Mouse (Mus musculus): Measurements from ENCODE around the gene Txn2. TPM values are rescaled to one million over a fixed set of nuclear protein-coding genes. Genes with fewer than 3 reads are reported as not detected.

Txn2 gene
- 100 to 1,000 TPM; 139 to 143 TPM for total RNA-seq (2021)
- long read RNA-seq, experiment 1, transcript Txn2-201 (4 exons, 1,298 nt) = major isoform, 147 of 159 reads
- long read RNA-seq, experiment 1, partial matches to known transcripts = 3 of 159 reads
- long read RNA-seq, experiment 1, other reads (novel, unspliced or antisense) = 5 of 159 reads
- long read RNA-seq, experiment 2, transcript Txn2-201 (4 exons, 1,298 nt) = major isoform, 104 of 117 reads
- long read RNA-seq, experiment 2, partial matches to known transcripts = 1 of 117 reads
- long read RNA-seq, experiment 2, other reads (novel, unspliced or antisense) = 9 of 117 reads

DNA sequence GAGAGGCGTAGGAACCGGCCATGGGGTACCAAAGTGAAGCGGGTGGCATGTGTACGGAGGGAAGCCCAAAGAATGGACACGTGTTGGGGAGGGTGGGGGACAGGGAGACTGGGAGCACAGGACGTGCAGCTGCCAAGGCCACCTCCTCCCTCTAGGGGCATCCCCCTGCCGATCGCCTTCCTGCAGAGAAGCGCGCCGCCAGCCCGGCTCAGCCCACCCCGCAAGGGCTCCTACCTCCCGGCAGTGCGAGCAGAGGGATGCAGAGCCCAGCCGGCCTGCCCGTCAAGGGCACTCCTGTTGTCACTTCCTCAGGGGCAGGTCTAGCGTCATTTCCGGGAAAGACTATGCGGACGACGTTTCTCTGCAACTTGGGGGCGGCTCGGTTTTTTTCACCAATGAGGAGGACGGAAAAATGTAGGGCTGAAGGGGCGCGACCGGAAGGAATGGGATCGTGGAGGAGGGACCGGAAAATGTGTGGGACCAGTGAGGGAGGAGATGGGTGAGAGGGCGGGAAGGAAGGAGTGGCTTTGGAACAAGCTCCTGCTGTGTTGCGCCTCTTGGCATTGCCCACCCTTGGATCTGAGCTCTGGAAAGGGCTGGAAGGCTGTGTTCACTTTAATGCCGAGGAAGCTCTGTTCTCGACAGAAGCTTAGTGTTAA, at the start of gene Txn2:
Gene Txn2, minus strand, starts transcription at position 334 of the 659 bp plus-strand sequence.
- intact Hi-C loops (cut with DNase I) = no loop called here
- Histone ChIP-seq H3K27ac (peak within 1 kb of the TSS; percentile 98), H3K4me3 (peak within 1 kb of the TSS; percentile 69)
- TF ChIP-seq CTCF (IDR thresholded peaks at IDR 0.05) = peak; percentile 3
- DNase-seq (ENCODE audit: extremely low spot score in 1 of 2, low spot score in 2 of 2) = peak; percentile 94 to 97

DNA sequence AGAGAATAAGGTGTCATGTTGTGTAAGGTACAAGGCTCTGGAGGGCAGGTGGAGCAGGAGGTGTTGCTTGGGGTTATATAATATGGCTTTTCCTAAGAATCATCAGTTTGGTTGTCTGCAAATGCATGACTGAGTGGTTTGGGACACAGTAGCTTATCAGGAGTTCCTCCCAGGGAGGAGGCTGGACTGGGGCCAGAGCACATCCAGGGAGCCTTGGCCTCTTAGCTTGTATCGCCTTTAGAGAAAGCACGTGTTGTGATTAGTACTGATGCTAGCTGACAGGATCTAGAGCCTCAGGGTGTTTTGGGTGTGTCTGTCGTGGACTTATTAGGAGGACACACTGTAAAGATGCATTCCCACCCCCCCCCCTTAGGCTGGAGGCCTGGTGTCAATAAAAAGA, 48.9 kb upstream of the Txn2 start:
- no peak overlapping the region for H3K27ac ChIP-seq
- no peak overlapping the region for H3K4me3 ChIP-seq
- DNase-seq (ENCODE audit: extremely low spot score in 1 of 2, low spot score in 2 of 2) = no peak
- intact Hi-C loops (cut with DNase I) = loop anchor here (10.0 kb wide), 2 partner anchors 447 to 567 kb away; partner anchors contain the start of genes Kctd17 and Sstr3
- TF ChIP-seq CTCF (IDR thresholded peaks at IDR 0.05) = no peak

DNA sequence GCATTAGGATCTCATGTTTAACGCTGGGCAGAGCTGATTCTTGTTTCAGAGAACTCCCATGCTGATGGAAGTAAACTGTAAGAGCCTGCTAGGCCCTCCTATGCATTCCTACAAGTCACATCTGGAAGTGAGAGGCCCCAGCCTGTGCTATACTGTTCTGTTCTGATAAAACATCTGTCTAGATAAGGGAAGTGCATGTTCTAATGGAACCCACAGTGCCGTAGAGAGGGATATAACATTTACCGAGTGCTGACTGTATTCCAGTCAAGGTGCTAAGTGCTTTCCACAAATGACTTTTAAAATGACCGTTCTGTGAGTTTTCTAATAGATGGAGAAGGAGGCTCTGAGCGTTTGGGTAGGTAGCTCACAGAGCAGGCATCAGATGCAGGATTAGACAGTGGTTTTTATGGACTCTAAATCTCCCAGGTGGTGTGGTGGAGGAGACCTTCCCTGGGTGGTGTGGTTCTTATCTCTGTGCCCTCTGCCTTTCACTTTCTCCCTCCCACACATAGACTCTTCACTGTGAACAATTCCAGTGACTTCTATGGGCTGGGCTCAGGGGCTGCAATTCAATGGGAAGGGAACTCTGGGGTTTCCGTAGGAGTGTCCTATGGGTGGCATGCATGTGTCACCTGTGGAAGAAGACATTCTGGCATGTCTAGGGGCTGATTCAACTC, 45.5 kb upstream of the Txn2 start:
- no peak overlapping the region for H3K27ac ChIP-seq
- TF ChIP-seq CTCF (IDR thresholded peaks at IDR 0.05) = no peak
- no peak overlapping the region for H3K4me3 ChIP-seq
- intact Hi-C loops (cut with DNase I) = loop anchor here (10.0 kb wide), 2 partner anchors 450 to 570 kb away; partner anchors contain the start of genes Kctd17 and Sstr3
- no peak for DNase-seq (ENCODE audit: extremely low spot score in 1 of 2, low spot score in 2 of 2)

DNA sequence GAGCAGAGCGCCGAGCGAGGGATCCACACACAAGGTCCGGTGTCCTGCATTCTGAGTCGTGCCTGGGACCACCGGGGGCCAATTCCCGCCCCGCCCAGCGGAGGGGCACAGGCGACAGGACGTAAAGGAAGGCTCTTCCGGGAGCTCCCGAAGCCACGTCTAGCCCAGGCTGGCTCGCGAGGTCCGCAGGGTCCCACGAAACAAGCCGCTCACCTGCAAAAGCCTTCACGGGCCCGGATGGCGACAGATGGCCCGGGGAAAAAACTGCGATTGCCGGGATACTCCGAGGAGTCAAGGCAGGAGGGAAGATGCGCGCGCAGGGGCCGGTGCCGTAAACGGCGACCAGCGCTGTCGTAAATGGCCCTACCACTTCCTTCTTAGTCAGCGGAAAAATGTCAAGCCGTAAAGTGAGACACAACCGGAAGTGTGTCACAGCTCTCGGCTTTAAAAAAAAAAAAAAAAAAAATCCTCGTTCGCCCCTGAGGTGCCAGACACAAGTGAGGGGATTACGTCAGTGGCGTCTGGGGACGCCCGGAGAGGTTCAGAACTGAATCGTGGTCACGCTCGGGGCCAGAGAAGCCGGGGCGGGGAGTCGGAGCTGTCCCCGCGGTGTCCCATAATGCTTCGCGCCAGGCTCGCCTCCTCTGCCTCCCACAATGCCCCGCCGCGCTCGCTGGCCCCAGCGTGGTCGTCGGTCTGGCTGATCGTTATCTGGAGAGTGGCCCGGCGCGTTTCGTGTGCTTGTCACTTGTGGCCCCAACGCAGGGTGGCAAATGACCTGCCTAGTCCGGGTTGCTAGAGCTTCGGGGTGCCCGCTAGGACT, 41.9 kb upstream of the Txn2 start, which contains the start of gene Eif3d:
Gene Eif3d, minus strand, starts transcription at position 344 of the 823 bp plus-strand sequence.
- peak within 1 kb of the TSS; percentile 82 for H3K4me3 ChIP-seq

DNA sequence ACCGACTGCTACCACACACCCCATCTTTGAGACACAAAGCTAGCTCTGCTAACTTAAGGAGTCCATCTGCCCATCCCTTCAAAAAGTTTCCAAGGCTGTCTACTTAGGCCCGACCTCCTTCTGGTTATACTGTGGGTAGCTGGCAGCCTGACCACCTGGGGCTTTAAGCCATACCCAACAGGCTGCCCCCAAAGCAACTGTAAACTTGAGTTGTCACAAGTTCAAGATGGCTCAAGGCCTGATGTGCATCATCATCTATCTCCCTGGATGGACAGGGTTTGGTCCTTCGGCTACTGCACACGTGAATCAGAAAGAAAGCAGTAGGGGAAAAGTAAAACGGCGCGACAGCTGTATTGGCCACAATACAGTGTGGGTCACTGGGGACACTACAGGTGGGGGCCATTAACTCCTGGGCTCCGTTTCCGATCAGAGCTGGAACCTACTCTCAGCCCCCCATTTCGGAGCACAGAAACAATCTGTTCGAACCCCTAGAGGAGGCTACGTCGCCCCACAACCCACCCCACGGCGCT, 41.2 kb upstream of the Txn2 start:
- Histone ChIP-seq H3K4me3 (peak overlapping the region; percentile 82), H3K27ac (peak overlapping the region; percentile 100)
- intact Hi-C loops (cut with DNase I) = loop anchor here (10.0 kb wide), 2 partner anchors 455 to 575 kb away; partner anchors contain the start of genes Kctd17 and Sstr3
- no peak for DNase-seq (ENCODE audit: extremely low spot score in 1 of 2, low spot score in 2 of 2)
- TF ChIP-seq CTCF (IDR thresholded peaks at IDR 0.05) = no peak

More for the DNA sequence above, 41.9 kb upstream of the Txn2 start, which contains the start of gene Eif3d:
- peak; percentile 96 to 97 for DNase-seq (ENCODE audit: extremely low spot score in 1 of 2, low spot score in 2 of 2)
- no peak for TF ChIP-seq CTCF (IDR thresholded peaks at IDR 0.05)
- H3K27ac ChIP-seq = peak within 1 kb of the TSS; percentile 100
- intact Hi-C loops (cut with DNase I) = loop anchor here (10.0 kb wide), 2 partner anchors 454 to 574 kb away; partner anchors contain the start of genes Kctd17 and Sstr3

DNA sequence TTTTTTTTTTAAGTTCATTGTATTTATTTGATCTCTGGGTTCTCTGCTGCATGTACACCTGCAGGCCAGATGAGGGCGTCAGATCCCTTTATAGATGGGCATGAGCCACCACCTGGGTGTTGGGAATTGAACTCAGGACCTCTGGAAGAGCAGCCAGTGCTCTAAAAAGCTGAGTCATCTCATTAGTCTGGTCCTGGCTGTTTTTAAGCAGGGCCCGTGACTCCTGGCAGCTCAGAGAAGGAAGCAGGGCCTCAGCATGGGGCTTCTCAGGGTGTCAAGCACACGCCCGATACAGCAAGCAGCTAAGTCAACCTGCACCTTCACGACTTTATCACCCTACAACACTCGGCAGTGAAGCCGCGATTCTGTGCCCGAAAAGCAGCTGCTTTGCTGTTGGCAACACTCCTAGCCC, 36.3 kb upstream of the Txn2 start:
- Histone ChIP-seq H3K4me3 (no peak overlapping the region), H3K27ac (no peak overlapping the region)
- TF ChIP-seq CTCF (IDR thresholded peaks at IDR 0.05) = peak; percentile 20
- intact Hi-C loops (cut with DNase I) = no loop called here
- DNase-seq (ENCODE audit: extremely low spot score in 1 of 2, low spot score in 2 of 2) = no peak

DNA sequence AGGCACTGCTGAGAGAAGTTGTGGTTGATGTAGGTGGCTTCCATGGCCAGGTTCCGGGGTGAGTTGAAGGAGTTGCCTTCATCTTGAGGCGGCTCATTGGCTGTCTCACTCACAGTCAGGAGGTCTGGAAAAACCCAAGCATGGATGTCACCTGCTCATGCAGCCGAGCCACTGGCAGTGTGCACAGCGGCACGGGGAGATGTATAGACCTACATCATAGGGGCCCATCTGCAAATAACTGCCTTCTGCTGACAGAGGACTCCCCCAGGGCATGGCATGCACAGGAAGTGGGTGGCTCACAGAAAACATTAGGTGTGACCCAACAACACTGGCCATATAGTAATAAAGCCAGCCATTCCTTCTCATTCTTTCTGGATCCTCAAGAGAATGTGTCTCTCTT, 33.6 kb upstream of the Txn2 start:
- DNase-seq (ENCODE audit: extremely low spot score in 1 of 2, low spot score in 2 of 2) = no peak
- H3K27ac ChIP-seq = no peak overlapping the region
- intact Hi-C loops (cut with DNase I) = no loop called here
- no peak overlapping the region for H3K4me3 ChIP-seq
- no peak for TF ChIP-seq CTCF (IDR thresholded peaks at IDR 0.05)

DNA sequence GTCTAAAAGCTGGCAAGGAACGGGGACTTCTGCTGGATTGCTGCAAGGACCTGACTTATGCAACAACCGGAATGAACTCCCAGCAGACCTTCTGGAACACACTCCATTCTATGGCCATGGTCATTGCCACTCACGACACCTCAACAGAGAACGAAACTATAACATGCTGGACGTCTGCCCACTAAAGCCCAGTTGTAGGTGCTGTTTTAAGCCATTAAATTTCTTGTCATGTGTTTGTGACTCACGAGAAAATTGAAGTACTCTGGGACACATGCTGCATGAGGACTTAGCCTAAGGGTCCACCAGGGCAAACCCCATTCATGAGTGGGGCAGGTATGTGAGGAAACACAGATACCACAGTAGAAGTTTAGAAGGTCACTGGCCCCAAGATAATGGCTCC, 31.9 kb upstream of the Txn2 start:
- no peak for TF ChIP-seq CTCF (IDR thresholded peaks at IDR 0.05)
- Histone ChIP-seq H3K4me3 (no peak overlapping the region), H3K27ac (no peak overlapping the region)
- no peak for DNase-seq (ENCODE audit: extremely low spot score in 1 of 2, low spot score in 2 of 2)
- intact Hi-C loops (cut with DNase I) = no loop called here

DNA sequence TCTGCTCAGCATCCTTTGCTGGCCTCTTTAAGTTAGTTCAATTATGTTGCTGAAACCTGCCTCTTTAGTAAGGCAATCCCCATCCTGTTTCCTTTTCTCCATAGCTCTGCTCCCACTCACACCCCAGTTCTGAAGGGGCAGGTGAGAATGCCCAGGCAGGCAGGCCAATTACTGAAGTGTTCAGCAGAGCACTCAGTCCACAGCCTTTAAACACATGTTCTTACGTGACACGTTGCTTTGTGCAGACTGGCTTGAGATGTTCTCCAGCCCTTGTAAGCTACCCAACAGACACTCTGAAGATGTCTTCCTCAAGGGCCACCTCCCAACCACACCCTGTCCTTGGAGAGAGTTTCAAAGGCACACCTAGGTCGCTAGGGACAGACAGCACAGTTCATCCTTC, 29.3 kb upstream of the Txn2 start:
- no peak overlapping the region for H3K4me3 ChIP-seq
- DNase-seq (ENCODE audit: extremely low spot score in 1 of 2, low spot score in 2 of 2) = no peak
- no peak overlapping the region for H3K27ac ChIP-seq
- intact Hi-C loops (cut with DNase I) = no loop called here
- TF ChIP-seq CTCF (IDR thresholded peaks at IDR 0.05) = no peak

DNA sequence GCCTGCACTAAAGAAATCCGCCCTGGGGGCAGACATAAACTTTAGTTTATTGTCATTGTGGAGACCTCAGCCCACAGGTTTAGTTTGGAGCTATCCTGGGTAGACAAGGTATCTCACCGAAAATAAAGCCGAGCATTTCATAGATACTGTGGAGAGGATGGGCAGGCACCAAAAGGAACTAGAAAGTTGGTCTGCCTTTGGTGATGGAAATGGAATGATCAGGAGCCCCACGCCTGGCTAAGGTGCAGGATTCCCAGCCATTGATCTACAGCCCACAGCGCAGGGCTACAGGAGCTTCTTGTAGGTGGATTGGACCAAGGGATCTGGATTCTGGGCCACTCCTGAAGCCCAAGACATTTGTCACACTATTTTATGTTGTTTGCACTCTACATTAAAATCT, 28.8 kb upstream of the Txn2 start:
- TF ChIP-seq CTCF (IDR thresholded peaks at IDR 0.05) = no peak
- no peak for DNase-seq (ENCODE audit: extremely low spot score in 1 of 2, low spot score in 2 of 2)
- Histone ChIP-seq H3K4me3 (no peak overlapping the region), H3K27ac (no peak overlapping the region)
- intact Hi-C loops (cut with DNase I) = no loop called here

Data from left cerebral cortex, adult 2 months (tissue).